Mouse (Mus musculus): ENCODE data around the gene Usp20. TPM values are rescaled to one million over a fixed set of nuclear protein-coding genes. Genes with fewer than 3 reads are reported as not detected.
A peak's percentile ranks its signal among the peaks of the same experiment; 100 is the strongest.

Gene Usp20
- polyA plus RNA-seq, 1 experiment: 5.1 TPM

DNA sequence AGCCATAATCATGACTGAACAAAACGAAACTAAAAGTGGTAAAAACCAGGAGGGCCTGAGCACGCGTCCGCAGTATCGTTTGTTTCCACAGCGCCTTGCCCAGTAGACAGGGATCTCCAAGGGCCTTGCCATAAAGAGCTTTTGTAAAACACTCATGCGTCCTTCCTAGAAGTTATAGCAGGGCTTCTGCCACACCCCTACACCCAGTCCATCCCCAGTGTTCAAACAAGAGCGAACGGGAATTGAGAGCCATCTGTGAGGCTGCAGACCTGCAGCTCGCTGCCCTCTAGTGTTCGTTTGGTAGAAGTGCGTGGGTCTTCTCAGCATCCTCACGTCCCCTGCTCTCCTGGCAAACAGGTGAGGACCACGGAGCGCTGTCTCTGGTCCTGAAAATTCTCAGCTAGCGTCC is 39.5 kb upstream of the Usp20 start:
- no peaks in the 10 kb centered on the region for H3K36me3 ChIP-seq (ENCODE audit: control insufficient read depth, insufficient read depth, low read length)
- peak overlapping the region; percentile 58 for H3K4me3 ChIP-seq (ENCODE audit: low read depth, low read length)
- peak; percentile 98 for TF ChIP-seq CTCF (IDR thresholded peaks at IDR 0.05; ENCODE audit: extremely low read depth, insufficient read length, insufficient replicate concordance, low read depth, low read length)
- TF ChIP-seq POLR2A (IDR thresholded peaks at IDR 0.05; ENCODE audit: low read depth, low read length): peak; percentile 36; the same call in 1 of the 2 replicates
- WGBS: 4% methylated on average over 16 of the region's 16 CpGs
- H3K27ac ChIP-seq (ENCODE audit: insufficient read depth, low read depth, low read length): 0 out of 2 replicates have a peak overlapping the region, but pooled peaks have one; percentile 14
- H3K4me1 ChIP-seq (ENCODE audit: control insufficient read depth, insufficient read depth, insufficient read length, low read length): no peaks in the 10 kb centered on the region
- no peaks in the 10 kb centered on the region for H3K27me3 ChIP-seq (ENCODE audit: control insufficient read depth, insufficient read depth, low read length)

- H3K27me3 ChIP-seq (ENCODE audit: control insufficient read depth, insufficient read depth, low read length): no peaks in the 10 kb centered on the region
- no peak for TF ChIP-seq POLR2A (IDR thresholded peaks at IDR 0.05; ENCODE audit: low read depth, low read length)
- TF ChIP-seq CTCF (IDR thresholded peaks at IDR 0.05; ENCODE audit: extremely low read depth, insufficient read length, insufficient replicate concordance, low read depth, low read length): no peak; the same call in 1 of the 2 replicates
- peak overlapping the region; percentile 58; the same call in 1 of the 2 replicates for H3K27ac ChIP-seq (ENCODE audit: insufficient read depth, low read depth, low read length)
- peaks cover 20% of the 10 kb centered on the region for H3K36me3 ChIP-seq (ENCODE audit: control insufficient read depth, insufficient read depth, low read length)
- H3K4me3 ChIP-seq (ENCODE audit: low read depth, low read length): no peak overlapping the region
- peaks cover 10% of the 10 kb centered on the region for H3K4me1 ChIP-seq (ENCODE audit: control insufficient read depth, insufficient read depth, insufficient read length, low read length)
- 23% methylated on average over 5 of the region's 5 CpGs for WGBS
These were observed 29.6 kb upstream of the Usp20 start for GRCm38 (mm10) chr2:30952457-30952823.

- peak; percentile 97 for TF ChIP-seq POLR2A (IDR thresholded peaks at IDR 0.05; ENCODE audit: low read depth, low read length)
- TF ChIP-seq CTCF (IDR thresholded peaks at IDR 0.05; ENCODE audit: extremely low read depth, insufficient read length, insufficient replicate concordance, low read depth, low read length): no peak
- H3K27ac ChIP-seq (ENCODE audit: insufficient read depth, low read depth, low read length): peak within 1 kb of the TSS; percentile 58
- no peaks in the 10 kb centered on the region for H3K27me3 ChIP-seq (ENCODE audit: control insufficient read depth, insufficient read depth, low read length)
- H3K4me3 ChIP-seq (ENCODE audit: low read depth, low read length): peak within 1 kb of the TSS; percentile 79
- peaks cover 24% of the 10 kb centered on the region for H3K36me3 ChIP-seq (ENCODE audit: control insufficient read depth, insufficient read depth, low read length)
- WGBS: under 1% methylated on average over 60 of the region's 60 CpGs
- H3K4me1 ChIP-seq (ENCODE audit: control insufficient read depth, insufficient read depth, insufficient read length, low read length): peaks cover 12% of the 10 kb centered on the region
These were observed 29.1 kb upstream of the Usp20 start, which contains the start of gene Tor1b for GRCm38 (mm10) chr2:30952824-30953490. Gene Tor1b, plus strand, starts transcription at chr2:30952959.

DNA sequence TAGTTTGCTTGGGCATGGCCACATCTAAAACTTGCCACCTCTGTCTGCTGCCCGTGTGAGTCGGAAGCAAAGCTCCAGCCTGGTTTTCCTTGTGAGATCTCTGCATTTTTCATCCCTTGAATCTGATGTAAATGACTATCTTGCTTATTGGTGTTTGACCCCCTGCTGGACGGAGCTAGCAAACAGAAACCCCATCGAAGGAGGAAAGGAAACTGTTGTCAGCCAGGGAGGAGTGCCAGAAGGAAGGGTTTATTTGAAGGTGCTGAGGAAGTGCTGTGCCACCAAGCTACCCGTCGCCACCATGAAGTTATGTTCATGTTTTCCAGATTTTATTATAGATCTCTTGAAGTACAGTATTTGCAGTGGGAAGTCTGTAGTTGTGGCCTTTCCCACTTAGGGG is 27.3 kb upstream of the Usp20 start:
- Histone ChIP-seq H3K36me3 (ENCODE audit: control insufficient read depth, insufficient read depth, low read length) (peaks cover 34% of the 10 kb centered on the region), H3K27me3 (ENCODE audit: control insufficient read depth, insufficient read depth, low read length) (no peaks in the 10 kb centered on the region)
- 38% methylated on average over 6 of the region's 6 CpGs for WGBS

GRCm38 (mm10) chr2:30957511-30957910 is 24.6 kb upstream of the Usp20 start:
- H3K4me3 ChIP-seq (ENCODE audit: low read depth, low read length): no peak overlapping the region
- 84% methylated on average over 4 of the region's 4 CpGs for WGBS
- no peak overlapping the region for H3K27ac ChIP-seq (ENCODE audit: insufficient read depth, low read depth, low read length)
- H3K4me1 ChIP-seq (ENCODE audit: control insufficient read depth, insufficient read depth, insufficient read length, low read length): peaks cover 28% of the 10 kb centered on the region
- H3K36me3 ChIP-seq (ENCODE audit: control insufficient read depth, insufficient read depth, low read length): peaks cover 57% of the 10 kb centered on the region
- H3K27me3 ChIP-seq (ENCODE audit: control insufficient read depth, insufficient read depth, low read length): no peaks in the 10 kb centered on the region
- TF ChIP-seq CTCF (IDR thresholded peaks at IDR 0.05; ENCODE audit: extremely low read depth, insufficient read length, insufficient replicate concordance, low read depth, low read length): no peak
- TF ChIP-seq POLR2A (IDR thresholded peaks at IDR 0.05; ENCODE audit: low read depth, low read length): no peak

More for the DNA sequence above, 27.3 kb upstream of the Usp20 start:
- no peak overlapping the region for H3K4me3 ChIP-seq (ENCODE audit: low read depth, low read length)
- TF ChIP-seq POLR2A (IDR thresholded peaks at IDR 0.05; ENCODE audit: low read depth, low read length) (no peak), CTCF (IDR thresholded peaks at IDR 0.05; ENCODE audit: extremely low read depth, insufficient read length, insufficient replicate concordance, low read depth, low read length) (peak; percentile 24; the same call in 1 of the 2 replicates)
- H3K27ac ChIP-seq (ENCODE audit: insufficient read depth, low read depth, low read length): no peak overlapping the region
- peaks cover 23% of the 10 kb centered on the region for H3K4me1 ChIP-seq (ENCODE audit: control insufficient read depth, insufficient read depth, insufficient read length, low read length)

GRCm38 (mm10) chr2:30958726-30959125 is 23.4 kb upstream of the Usp20 start:
- TF ChIP-seq POLR2A (IDR thresholded peaks at IDR 0.05; ENCODE audit: low read depth, low read length): no peak
- peaks cover 65% of the 10 kb centered on the region for H3K36me3 ChIP-seq (ENCODE audit: control insufficient read depth, insufficient read depth, low read length)
- peak overlapping the region; percentile 74 for H3K27ac ChIP-seq (ENCODE audit: insufficient read depth, low read depth, low read length)
- peaks cover 37% of the 10 kb centered on the region for H3K4me1 ChIP-seq (ENCODE audit: control insufficient read depth, insufficient read depth, insufficient read length, low read length)
- WGBS: 50% methylated on average over 14 of the region's 14 CpGs
- H3K4me3 ChIP-seq (ENCODE audit: low read depth, low read length): no peak overlapping the region
- no peaks in the 10 kb centered on the region for H3K27me3 ChIP-seq (ENCODE audit: control insufficient read depth, insufficient read depth, low read length)

DNA sequence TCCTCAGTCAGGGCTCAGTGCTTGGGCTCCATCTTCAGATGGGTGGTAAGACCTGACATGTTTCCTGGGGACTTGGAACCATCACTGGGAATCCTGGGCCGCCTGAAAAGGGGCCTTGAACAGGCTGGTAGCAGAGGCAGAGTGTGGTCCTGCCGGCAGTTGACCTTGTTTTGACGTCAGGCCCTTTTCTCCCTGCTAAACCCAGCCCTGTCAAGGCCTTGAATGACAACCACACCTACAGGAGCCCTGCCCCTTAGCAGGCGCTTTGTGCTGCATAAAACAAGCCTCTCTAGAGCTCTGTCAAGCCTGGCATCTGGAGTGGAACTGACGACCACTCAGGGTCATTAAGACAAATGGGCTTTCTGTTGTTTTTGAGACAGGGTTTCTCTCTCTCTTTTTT is 22.2 kb upstream of the Usp20 start:
- H3K4me1 ChIP-seq (ENCODE audit: control insufficient read depth, insufficient read depth, insufficient read length, low read length): peaks cover 40% of the 10 kb centered on the region
- TF ChIP-seq POLR2A (IDR thresholded peaks at IDR 0.05; ENCODE audit: low read depth, low read length) (no peak), CTCF (IDR thresholded peaks at IDR 0.05; ENCODE audit: extremely low read depth, insufficient read length, insufficient replicate concordance, low read depth, low read length) (no peak)
- no peaks in the 10 kb centered on the region for H3K27me3 ChIP-seq (ENCODE audit: control insufficient read depth, insufficient read depth, low read length)
- peak overlapping the region; percentile 68 for H3K27ac ChIP-seq (ENCODE audit: insufficient read depth, low read depth, low read length)
- H3K4me3 ChIP-seq (ENCODE audit: low read depth, low read length): no peak overlapping the region
- peaks cover 73% of the 10 kb centered on the region for H3K36me3 ChIP-seq (ENCODE audit: control insufficient read depth, insufficient read depth, low read length)
- 56% methylated on average over 5 of the region's 5 CpGs for whole genome bisulfite sequencing

All from small intestine, adult 2 months (tissue).